Comparison of ENCODE assay signal across 25 mouse cellular contexts in genomic region chr2:178544411-178544810, GRCm38 (mm10).
"Had no signal": no experiment of that assay in that cellular context is flagged by ENCODE, and none has a peak within 500 bp of the region (broad histone marks: within the 10 kb centered on the region; RNA-seq: fewer than 3 reads in every experiment).

No protein-coding gene starts in this region.

- H3K27ac ChIP-seq: gastrocnemius, adult 2 months; heart, embryonic 10.5 days; hindbrain, embryonic 12.5 days; hindbrain, embryonic 14.5 days; intestine, embryonic 15.5 days; layer of hippocampus, adult 2 months; left cerebral cortex, adult 2 months; limb, embryonic 10.5 days; limb, embryonic 12.5 days had no signal

- DNase-seq: gastrocnemius, adult 2 months; gastrocnemius, postnatal 10 days; gastrocnemius, postnatal 25 days; heart, adult 18-20 months; heart, postnatal 10 days; heart, postnatal 4 days; kidney, adult 18-20 months; kidney, adult 8-10 months; kidney, postnatal 10 days; kidney, postnatal 25 days; kidney, postnatal 4 days; liver had no signal

- H3K27me3 ChIP-seq: heart, embryonic 12.5 days; hindbrain, embryonic 12.5 days; intestine, embryonic 15.5 days had no signal

- H3K4me1 ChIP-seq: heart, embryonic 10.5 days; heart, embryonic 12.5 days; intestine, embryonic 15.5 days had no signal

- H3K36me3 ChIP-seq: heart, embryonic 10.5 days; heart, embryonic 12.5 days; hindbrain, embryonic 10.5 days; hindbrain, embryonic 12.5 days; intestine, embryonic 15.5 days; limb, embryonic 10.5 days; limb, embryonic 12.5 days had no signal

- H3K9me3 ChIP-seq: heart, embryonic 10.5 days; heart, embryonic 12.5 days; hindbrain, embryonic 10.5 days; hindbrain, embryonic 12.5 days; intestine, embryonic 15.5 days; limb, embryonic 10.5 days; limb, embryonic 12.5 days had no signal

- H3K9ac ChIP-seq: heart, embryonic 12.5 days; hindbrain, embryonic 12.5 days; hindbrain, embryonic 14.5 days; intestine, embryonic 15.5 days; limb, embryonic 12.5 days had no signal

- H3K4me3 ChIP-seq: gastrocnemius, adult 2 months; heart, embryonic 10.5 days; heart, embryonic 12.5 days; hindbrain, embryonic 10.5 days; hindbrain, embryonic 12.5 days; intestine, embryonic 15.5 days; layer of hippocampus, adult 2 months; left cerebral cortex, adult 2 months; limb, embryonic 10.5 days; limb, embryonic 12.5 days had no signal

- H3K4me2 ChIP-seq: heart, embryonic 12.5 days; hindbrain, embryonic 12.5 days; hindbrain, embryonic 14.5 days; intestine, embryonic 15.5 days; limb, embryonic 12.5 days had no signal

- ATAC-seq: hindbrain, embryonic 16.5 days; inflammation-experienced regulatory T-cells, adult 6 months; intestine, embryonic 15.5 days; intestine, postnatal 0 days had no signal
